Mouse (Mus musculus): ENCODE measurements around the gene Dab2ip. TPM values are rescaled to one million over a fixed set of nuclear protein-coding genes. Genes with fewer than 3 reads are reported as not detected.

Gene Dab2ip
- polyA plus RNA-seq, 1 experiment from 2014 or later, result 41.3 TPM

GRCm38 (mm10) chr2:35718003-35718500 is 160.0 kb downstream of the Dab2ip start:
- no peaks in the 10 kb centered on the region for H3K9me3 ChIP-seq (ENCODE audit: control insufficient read depth)
- ATAC-seq, result no peak
- no peak for TF ChIP-seq CTCF (IDR thresholded peaks at IDR 0.05; ENCODE audit: low read depth)
- no peaks in the 10 kb centered on the region for H3K27me3 ChIP-seq (replicated peaks; ENCODE audit: control insufficient read depth, insufficient read depth, low read length)
- H3K36me3 ChIP-seq (ENCODE audit: control insufficient read depth, insufficient read depth), result peaks cover 98% of the 10 kb centered on the region
- H3K4me1 ChIP-seq (replicated peaks; ENCODE audit: control insufficient read depth, insufficient read depth, low read length), result no peaks in the 10 kb centered on the region
- no peak overlapping the region for H3K27ac ChIP-seq (ENCODE audit: low read depth, low read length)
- no peak overlapping the region for H3K4me2 ChIP-seq (replicated peaks; ENCODE audit: low read depth)
- H3K4me3 ChIP-seq (ENCODE audit: low read depth, low read length), result no peak overlapping the region
- no peak overlapping the region for H3K9ac ChIP-seq (ENCODE audit: low read depth, low read length)
- 85% methylated on average over 5 of the region's 5 CpGs for WGBS

DNA sequence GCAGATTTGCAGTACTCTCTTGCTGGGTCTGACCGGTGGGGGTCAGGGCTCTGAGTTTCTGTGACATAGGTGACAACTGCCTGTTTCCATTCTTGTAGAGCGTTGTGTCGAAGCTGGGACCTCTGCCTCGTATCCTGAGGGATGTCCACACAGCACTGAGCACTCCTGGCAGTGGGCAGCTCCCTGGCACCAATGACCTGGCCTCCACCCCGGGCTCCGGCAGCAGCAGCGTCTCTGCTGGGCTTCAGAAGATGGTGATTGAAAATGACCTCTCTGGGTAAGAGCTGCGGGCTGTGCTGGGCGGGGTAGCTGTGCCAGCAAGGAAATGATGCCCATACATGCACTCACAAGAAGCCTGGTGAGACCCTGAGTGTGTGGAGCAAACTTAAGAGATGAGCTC is 160.6 kb downstream of the Dab2ip start:
- 93% methylated on average over 9 of the region's 9 CpGs for WGBS
- TF ChIP-seq CTCF (IDR thresholded peaks at IDR 0.05; ENCODE audit: low read depth), result no peak

GRCm38 (mm10) chr2:35719230-35720005 is 161.4 kb downstream of the Dab2ip start:
- Histone ChIP-seq H3K27ac (ENCODE audit: low read depth, low read length) (no peak overlapping the region), H3K36me3 (ENCODE audit: control insufficient read depth, insufficient read depth) (peaks cover 92% of the 10 kb centered on the region), H3K4me2 (replicated peaks; ENCODE audit: low read depth) (no peak overlapping the region), H3K27me3 (replicated peaks; ENCODE audit: control insufficient read depth, insufficient read depth, low read length) (no peaks in the 10 kb centered on the region), H3K9me3 (ENCODE audit: control insufficient read depth) (no peaks in the 10 kb centered on the region), H3K4me1 (replicated peaks; ENCODE audit: control insufficient read depth, insufficient read depth, low read length) (no peaks in the 10 kb centered on the region), H3K9ac (ENCODE audit: low read depth, low read length) (no peak overlapping the region), H3K4me3 (ENCODE audit: low read depth, low read length) (no peak overlapping the region)
- 88% methylated on average over 12 of the region's 12 CpGs for WGBS
- TF ChIP-seq CTCF (IDR thresholded peaks at IDR 0.05; ENCODE audit: low read depth), result no peak
- ATAC-seq, result no peak

More for the DNA sequence above, 160.6 kb downstream of the Dab2ip start:
- Histone ChIP-seq H3K9ac (ENCODE audit: low read depth, low read length) (no peak overlapping the region), H3K9me3 (ENCODE audit: control insufficient read depth) (no peaks in the 10 kb centered on the region), H3K36me3 (ENCODE audit: control insufficient read depth, insufficient read depth) (peaks cover 98% of the 10 kb centered on the region), H3K4me3 (ENCODE audit: low read depth, low read length) (no peak overlapping the region), H3K4me1 (replicated peaks; ENCODE audit: control insufficient read depth, insufficient read depth, low read length) (no peaks in the 10 kb centered on the region), H3K27me3 (replicated peaks; ENCODE audit: control insufficient read depth, insufficient read depth, low read length) (no peaks in the 10 kb centered on the region), H3K27ac (ENCODE audit: low read depth, low read length) (no peak overlapping the region), H3K4me2 (replicated peaks; ENCODE audit: low read depth) (no peak overlapping the region)
- no peak for ATAC-seq

GRCm38 (mm10) chr2:35720104-35720503 is 162.0 kb downstream of the Dab2ip start:
- H3K4me2 ChIP-seq (replicated peaks; ENCODE audit: low read depth), result no peak overlapping the region
- H3K4me3 ChIP-seq (ENCODE audit: low read depth, low read length), result no peak overlapping the region
- H3K9ac ChIP-seq (ENCODE audit: low read depth, low read length), result no peak overlapping the region
- no peak for ATAC-seq
- H3K27me3 ChIP-seq (replicated peaks; ENCODE audit: control insufficient read depth, insufficient read depth, low read length), result no peaks in the 10 kb centered on the region
- peaks cover 91% of the 10 kb centered on the region for H3K36me3 ChIP-seq (ENCODE audit: control insufficient read depth, insufficient read depth)
- no peak overlapping the region for H3K27ac ChIP-seq (ENCODE audit: low read depth, low read length)
- H3K9me3 ChIP-seq (ENCODE audit: control insufficient read depth), result no peaks in the 10 kb centered on the region
- 94% methylated on average over 12 of the region's 12 CpGs for WGBS
- no peak for TF ChIP-seq CTCF (IDR thresholded peaks at IDR 0.05; ENCODE audit: low read depth)
- no peaks in the 10 kb centered on the region for H3K4me1 ChIP-seq (replicated peaks; ENCODE audit: control insufficient read depth, insufficient read depth, low read length)

DNA sequence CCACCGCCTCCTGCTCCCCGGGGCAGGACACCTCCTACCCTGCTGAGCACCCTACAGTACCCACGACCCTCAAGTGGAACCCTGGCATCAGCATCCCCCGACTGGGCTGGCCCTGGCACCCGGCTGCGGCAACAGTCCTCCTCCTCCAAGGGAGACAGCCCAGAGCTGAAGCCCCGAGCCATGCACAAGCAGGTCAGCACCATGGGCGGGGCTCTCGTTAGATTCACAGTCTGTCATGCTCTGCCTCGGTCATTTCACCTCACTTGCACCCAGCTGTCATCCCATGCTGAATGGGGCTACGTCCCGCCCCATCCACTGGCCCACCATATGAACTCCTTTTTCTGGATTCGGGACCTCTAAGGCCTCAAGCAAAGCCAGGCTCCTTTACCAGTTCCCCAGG is 162.5 kb downstream of the Dab2ip start:
- TF ChIP-seq CTCF (IDR thresholded peaks at IDR 0.05; ENCODE audit: low read depth), result no peak
- Histone ChIP-seq H3K4me1 (replicated peaks; ENCODE audit: control insufficient read depth, insufficient read depth, low read length) (no peaks in the 10 kb centered on the region), H3K4me3 (ENCODE audit: low read depth, low read length) (no peak overlapping the region), H3K36me3 (ENCODE audit: control insufficient read depth, insufficient read depth) (peaks cover 91% of the 10 kb centered on the region), H3K4me2 (replicated peaks; ENCODE audit: low read depth) (no peak overlapping the region), H3K9me3 (ENCODE audit: control insufficient read depth) (no peaks in the 10 kb centered on the region), H3K9ac (ENCODE audit: low read depth, low read length) (no peak overlapping the region), H3K27me3 (replicated peaks; ENCODE audit: control insufficient read depth, insufficient read depth, low read length) (no peaks in the 10 kb centered on the region), H3K27ac (ENCODE audit: low read depth, low read length) (no peak overlapping the region)
- no peak for ATAC-seq
- 87% methylated on average over 13 of the region's 13 CpGs for WGBS

DNA sequence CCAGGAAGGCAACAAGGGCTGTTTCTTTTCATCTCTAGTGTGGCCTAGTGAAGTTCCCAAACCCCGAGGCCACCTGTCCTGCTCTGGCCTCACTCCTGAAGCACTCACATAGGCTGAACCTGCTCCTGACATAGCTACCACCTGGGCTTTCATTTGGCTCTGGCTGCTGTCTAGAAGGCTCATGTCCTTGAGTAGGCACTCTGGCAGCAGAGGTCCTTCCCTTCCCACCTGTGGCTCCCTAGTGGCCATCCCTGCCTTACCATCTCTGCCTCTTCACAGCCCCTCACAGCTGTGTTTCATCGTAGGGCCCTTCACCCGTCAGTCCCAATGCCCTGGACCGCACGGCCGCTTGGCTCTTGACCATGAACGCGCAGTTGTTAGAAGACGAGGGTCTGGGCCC is 162.9 kb downstream of the Dab2ip start:
- no peaks in the 10 kb centered on the region for H3K27me3 ChIP-seq (replicated peaks; ENCODE audit: control insufficient read depth, insufficient read depth, low read length)
- H3K9me3 ChIP-seq (ENCODE audit: control insufficient read depth), result no peaks in the 10 kb centered on the region
- H3K36me3 ChIP-seq (ENCODE audit: control insufficient read depth, insufficient read depth), result peaks cover 89% of the 10 kb centered on the region
- WGBS, result 90% methylated on average over 9 of the region's 9 CpGs
- no peak for ATAC-seq
- no peak for TF ChIP-seq CTCF (IDR thresholded peaks at IDR 0.05; ENCODE audit: low read depth)
- no peak overlapping the region for H3K4me3 ChIP-seq (ENCODE audit: low read depth, low read length)
- no peak overlapping the region for H3K9ac ChIP-seq (ENCODE audit: low read depth, low read length)
- no peak overlapping the region for H3K27ac ChIP-seq (ENCODE audit: low read depth, low read length)
- H3K4me1 ChIP-seq (replicated peaks; ENCODE audit: control insufficient read depth, insufficient read depth, low read length), result no peaks in the 10 kb centered on the region
- no peak overlapping the region for H3K4me2 ChIP-seq (replicated peaks; ENCODE audit: low read depth)
